Mouse (Mus musculus): ENCODE measurements around the gene Smok2b. TPM values are rescaled to one million over a fixed set of nuclear protein-coding genes. Genes with fewer than 3 reads are reported as not detected.
"Not testable (repeated sequence)": the region's sequence is repeated elsewhere in the genome, so short reads cannot be mapped to it uniquely, and the experiment has no call there.

The Smok2b gene
- not detected in 2 replicates for total RNA-seq (2017)

DNA sequence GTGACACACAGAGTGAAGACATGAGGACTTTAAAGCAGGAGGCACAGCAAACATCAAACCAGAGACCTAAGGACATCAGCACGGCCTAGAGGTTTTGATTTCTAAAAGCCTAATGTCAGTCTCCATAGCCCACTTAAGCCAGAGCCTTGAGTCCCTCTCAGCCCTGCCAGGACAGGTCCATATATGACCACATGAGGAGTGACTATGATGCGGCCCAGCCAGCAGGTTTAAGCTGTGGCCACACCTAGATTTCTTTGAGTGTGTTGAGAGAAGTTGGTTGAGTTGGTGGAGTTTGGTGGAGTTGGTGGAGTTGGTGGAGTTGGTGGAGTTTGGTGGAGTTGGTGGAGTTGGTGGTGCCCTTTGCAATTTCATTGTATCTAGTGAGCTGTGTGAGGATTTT is at the start of gene Smok2b:
Gene Smok2b, plus strand, starts transcription at position 301 of the 400 bp plus-strand sequence.
- ATAC-seq (replicated peaks in 1 of 2; ENCODE audit: insufficient read depth in 1 of 2, low FRiP score in 2 of 2, low TSS enrichment in 1 of 2, low read depth in 1 of 2, poor library complexity in 2 of 2, severe bottlenecking in 2 of 2), result not testable (repeated sequence)

DNA sequence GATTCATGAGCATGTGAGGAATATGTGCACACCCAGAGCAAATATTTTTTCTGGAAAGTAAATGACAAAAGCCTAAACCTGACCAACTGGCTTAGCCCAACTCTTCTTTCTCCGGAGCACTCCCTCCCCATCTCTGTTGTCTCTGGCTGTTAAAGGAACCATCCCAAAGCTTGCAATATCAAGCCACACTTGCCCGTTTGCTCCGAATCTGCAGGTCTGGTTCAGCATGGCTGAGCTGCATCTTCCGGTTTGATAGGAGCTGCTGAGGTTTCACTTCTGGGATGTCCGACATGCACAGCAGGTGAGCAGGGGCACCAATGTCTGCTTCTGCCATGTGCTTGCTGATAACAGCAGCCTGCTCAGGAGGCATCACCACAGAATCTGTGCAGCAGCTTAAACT is 49.6 kb upstream of the Smok2b start:
- not testable (repeated sequence) for ATAC-seq (replicated peaks in 1 of 2; ENCODE audit: insufficient read depth in 1 of 2, low FRiP score in 2 of 2, low TSS enrichment in 1 of 2, low read depth in 1 of 2, poor library complexity in 2 of 2, severe bottlenecking in 2 of 2)

DNA sequence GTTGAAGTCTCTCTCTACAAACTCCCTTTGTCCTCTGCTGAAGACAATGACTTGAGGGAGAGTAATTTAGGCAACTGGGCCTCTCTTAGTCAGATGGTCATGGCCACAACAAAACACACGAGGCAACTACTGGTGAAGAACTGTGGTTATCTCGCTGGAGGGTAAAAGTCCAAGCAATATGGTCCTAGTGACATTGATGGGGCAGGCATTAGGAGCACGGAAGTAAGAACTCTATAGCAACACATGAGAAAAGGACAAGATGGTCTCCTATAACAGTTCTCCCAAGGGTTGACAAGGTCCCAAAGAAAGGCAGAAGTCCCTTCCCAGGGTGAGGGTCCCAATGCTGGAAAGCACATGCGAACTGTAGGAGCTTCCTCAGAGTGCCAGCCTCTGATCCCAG is 47.3 kb upstream of the Smok2b start:
- ATAC-seq (replicated peaks in 1 of 2; ENCODE audit: insufficient read depth in 1 of 2, low FRiP score in 2 of 2, low TSS enrichment in 1 of 2, low read depth in 1 of 2, poor library complexity in 2 of 2, severe bottlenecking in 2 of 2), result not testable (repeated sequence)

DNA sequence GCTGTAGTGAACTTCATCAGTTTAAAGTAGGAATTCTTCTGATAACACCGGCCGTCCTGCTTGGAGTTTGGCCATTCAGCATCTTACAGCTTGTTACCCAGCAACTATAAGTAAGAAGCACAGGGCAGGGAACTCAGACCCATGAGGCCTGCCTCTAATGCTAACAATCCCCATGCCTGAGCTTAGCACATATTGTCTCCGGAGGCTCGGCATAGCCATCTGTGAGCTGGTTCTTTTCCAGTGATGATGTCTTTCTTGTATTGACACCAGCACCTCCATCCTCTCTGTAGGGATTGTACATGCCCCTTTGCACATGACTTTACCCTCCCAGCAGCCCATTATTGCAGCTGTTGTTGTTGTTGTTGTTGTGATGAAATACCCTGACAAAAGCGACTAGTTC is 45.5 kb upstream of the Smok2b start:
- ATAC-seq (replicated peaks in 1 of 2; ENCODE audit: insufficient read depth in 1 of 2, low FRiP score in 2 of 2, low TSS enrichment in 1 of 2, low read depth in 1 of 2, poor library complexity in 2 of 2, severe bottlenecking in 2 of 2), result not testable (repeated sequence)

DNA sequence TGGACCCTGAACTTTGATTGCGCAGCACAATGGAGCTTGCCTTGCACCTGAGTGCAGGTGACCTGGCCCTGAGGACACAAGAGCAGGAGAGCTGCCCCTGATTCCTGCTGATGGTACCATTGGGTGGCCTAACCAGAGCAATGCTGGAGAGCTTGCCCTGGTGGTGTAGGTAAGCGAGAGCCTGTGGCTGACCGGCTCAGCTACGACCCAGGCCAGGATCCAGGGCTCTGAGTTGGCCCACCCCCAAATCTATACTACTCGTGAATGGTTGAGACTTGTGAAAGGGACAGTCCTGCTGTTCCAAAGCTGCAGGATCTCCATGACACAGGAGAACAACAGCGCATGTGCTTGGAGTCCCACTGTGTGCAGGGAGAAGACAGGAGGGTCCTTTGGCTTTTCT is 43.5 kb upstream of the Smok2b start:
- ATAC-seq (replicated peaks in 1 of 2; ENCODE audit: insufficient read depth in 1 of 2, low FRiP score in 2 of 2, low TSS enrichment in 1 of 2, low read depth in 1 of 2, poor library complexity in 2 of 2, severe bottlenecking in 2 of 2), result not testable (repeated sequence)

DNA sequence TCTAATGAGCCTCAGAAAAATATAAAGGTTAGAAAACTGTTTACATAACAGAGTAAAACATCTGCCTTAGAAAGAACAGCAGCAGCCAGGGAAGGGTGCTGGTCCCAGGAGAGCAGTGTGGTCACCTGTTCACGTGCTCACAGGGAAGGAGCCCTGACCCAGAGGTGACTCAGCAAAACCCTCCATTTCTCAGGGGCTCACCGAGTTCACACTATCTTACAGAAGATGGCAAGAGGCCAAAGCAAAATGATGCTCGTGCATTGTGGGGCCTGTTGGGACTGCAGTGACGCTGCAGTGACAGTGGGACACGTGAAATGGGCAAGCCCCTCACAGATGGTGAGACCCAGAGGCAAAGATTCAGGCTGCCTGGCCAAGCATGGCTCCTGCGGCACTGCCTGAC is 42.4 kb upstream of the Smok2b start:
- ATAC-seq (replicated peaks in 1 of 2; ENCODE audit: insufficient read depth in 1 of 2, low FRiP score in 2 of 2, low TSS enrichment in 1 of 2, low read depth in 1 of 2, poor library complexity in 2 of 2, severe bottlenecking in 2 of 2), result not testable (repeated sequence)

DNA sequence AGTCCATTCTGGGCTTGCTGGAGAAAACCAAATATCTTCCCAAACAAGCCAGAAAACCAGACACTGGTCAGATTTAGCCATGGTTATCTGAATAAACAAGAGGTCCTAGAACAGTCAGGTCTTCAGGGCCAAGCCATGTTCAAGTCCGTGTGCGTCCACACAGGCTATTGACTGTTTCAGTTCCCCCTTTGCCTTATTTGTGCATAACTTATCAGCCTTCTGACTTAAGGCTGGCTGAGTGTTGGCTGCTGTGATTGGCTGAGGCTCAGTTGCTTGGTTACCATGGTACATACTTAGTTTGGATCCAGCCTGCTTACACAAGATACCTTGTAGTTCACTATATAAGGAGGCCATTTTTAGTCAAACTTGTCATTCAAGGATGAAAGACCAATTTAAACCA is 41.2 kb upstream of the Smok2b start:
- not testable (repeated sequence) for ATAC-seq (replicated peaks in 1 of 2; ENCODE audit: insufficient read depth in 1 of 2, low FRiP score in 2 of 2, low TSS enrichment in 1 of 2, low read depth in 1 of 2, poor library complexity in 2 of 2, severe bottlenecking in 2 of 2)

DNA sequence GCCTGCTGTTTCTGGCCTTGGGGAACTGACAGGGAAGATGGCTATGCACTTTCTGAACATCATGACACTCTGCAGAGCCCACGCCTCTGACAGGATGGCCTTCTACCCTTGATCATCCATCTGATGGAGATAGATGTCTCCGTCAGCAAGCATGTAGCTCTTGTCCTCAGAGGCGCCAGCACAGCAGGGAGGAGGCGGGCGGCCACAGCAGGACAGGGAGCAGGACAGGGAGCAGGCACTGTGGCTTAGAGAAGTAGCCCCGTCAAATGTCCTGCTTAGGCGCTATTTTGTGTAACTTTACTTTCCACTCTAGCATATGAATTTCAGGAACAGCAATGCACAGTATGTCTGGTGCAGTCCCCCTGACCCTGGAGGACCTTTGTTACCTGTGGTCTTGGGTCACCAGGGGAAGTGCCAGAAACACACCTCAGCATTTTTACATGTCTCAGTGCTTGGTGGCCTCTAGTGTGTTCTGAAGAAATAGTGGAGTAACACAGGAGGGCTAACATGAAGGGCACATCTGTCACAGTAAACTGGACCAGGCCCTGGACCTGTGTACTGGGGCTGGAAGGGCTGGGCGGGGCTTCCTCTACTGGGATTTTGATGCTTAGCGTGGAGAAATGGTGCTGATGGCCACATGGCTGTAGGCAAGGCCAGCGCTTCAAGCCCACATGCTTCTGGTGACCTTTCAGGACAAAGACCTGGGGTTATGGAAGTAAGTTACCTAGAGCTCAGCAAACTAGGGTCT is 39.0 kb upstream of the Smok2b start:
- not testable (repeated sequence) for ATAC-seq (replicated peaks in 1 of 2; ENCODE audit: insufficient read depth in 1 of 2, low FRiP score in 2 of 2, low TSS enrichment in 1 of 2, low read depth in 1 of 2, poor library complexity in 2 of 2, severe bottlenecking in 2 of 2)

DNA sequence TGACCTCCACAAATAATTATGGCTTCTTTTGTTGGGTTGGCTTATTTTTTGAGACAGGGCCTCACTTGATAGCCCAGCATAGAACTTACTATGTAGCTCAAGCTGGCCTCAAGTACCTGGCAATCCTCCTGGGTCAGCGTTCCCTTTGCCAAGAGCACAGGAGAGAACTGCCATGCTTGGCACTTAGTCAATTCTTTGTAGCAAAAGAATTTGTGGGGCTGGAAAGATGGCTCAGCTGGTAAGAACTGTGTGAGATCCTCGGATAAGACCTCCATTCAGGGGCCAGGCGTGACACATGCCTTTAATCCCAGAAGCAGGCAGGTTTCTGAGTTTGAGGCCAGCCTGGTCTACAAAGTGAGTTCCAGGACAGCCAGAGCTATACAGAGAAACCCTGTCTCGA is 33.6 kb upstream of the Smok2b start:
- ATAC-seq (replicated peaks in 1 of 2; ENCODE audit: insufficient read depth in 1 of 2, low FRiP score in 2 of 2, low TSS enrichment in 1 of 2, low read depth in 1 of 2, poor library complexity in 2 of 2, severe bottlenecking in 2 of 2), result not testable (repeated sequence)

DNA sequence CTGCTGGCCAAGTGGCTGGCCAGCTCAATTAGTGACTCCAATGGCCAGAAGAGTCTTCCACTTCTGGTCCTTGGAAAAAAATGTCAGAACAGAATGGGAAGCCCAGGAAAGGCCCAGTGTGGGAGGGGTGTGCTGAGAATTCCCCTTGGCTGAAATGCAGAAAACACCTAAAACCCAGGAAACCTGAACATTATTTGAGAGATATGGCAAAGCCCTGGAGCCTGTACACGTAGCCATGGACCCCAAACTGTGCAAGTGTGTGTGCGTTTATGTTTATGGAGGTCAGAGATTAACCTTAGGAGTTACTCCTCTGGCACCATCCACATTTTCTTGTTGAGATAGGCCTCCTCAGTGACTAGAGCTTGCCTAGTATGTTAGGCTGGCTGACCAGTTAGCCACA is 31.2 kb upstream of the Smok2b start:
- not testable (repeated sequence) for ATAC-seq (replicated peaks in 1 of 2; ENCODE audit: insufficient read depth in 1 of 2, low FRiP score in 2 of 2, low TSS enrichment in 1 of 2, low read depth in 1 of 2, poor library complexity in 2 of 2, severe bottlenecking in 2 of 2)

DNA sequence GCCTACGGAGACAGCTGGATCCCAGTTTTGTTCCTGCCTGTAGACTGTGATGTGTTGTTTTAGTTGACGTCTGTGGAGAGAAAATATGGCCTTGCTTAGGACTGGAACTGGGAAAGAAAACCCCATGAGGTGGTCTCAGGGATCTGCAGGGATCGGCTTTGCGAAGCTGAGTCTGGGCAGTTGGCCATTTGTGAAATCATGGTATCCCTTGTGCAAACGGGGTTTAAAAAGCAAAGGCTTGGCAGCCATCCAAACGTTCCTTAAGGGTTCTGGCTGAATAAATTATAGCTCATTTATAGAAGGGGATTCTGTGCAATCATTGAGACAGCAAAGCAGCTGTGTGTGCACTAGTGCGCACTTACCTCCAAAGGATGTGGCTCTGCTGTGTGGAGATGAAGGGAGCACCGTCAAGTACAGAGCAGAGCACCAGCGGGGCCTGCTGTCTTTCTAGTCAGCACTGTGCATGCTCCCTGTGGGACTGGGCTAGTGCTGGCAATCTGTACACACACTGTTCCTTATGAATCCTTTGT is 30.1 kb upstream of the Smok2b start:
- not testable (repeated sequence) for ATAC-seq (replicated peaks in 1 of 2; ENCODE audit: insufficient read depth in 1 of 2, low FRiP score in 2 of 2, low TSS enrichment in 1 of 2, low read depth in 1 of 2, poor library complexity in 2 of 2, severe bottlenecking in 2 of 2)

DNA sequence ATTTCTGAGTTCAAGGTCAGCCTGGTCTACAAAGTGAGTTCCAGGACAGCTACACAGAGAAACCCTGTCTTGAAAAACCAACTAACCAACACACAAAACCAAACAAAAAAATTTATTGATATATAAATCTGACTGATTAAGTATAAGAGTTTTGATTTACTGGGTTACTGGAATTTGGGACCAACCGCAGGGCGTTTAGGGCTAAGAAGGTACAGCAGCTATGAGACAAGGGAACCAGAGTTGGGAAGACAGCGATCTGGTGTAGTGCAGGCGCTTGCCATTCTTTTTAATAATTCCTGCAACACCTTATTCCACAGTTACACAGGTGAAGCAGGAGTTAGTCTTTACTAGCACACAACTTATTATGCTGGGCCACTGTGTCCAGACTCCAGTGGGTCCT is 28.5 kb upstream of the Smok2b start:
- not testable (repeated sequence) for ATAC-seq (replicated peaks in 1 of 2; ENCODE audit: insufficient read depth in 1 of 2, low FRiP score in 2 of 2, low TSS enrichment in 1 of 2, low read depth in 1 of 2, poor library complexity in 2 of 2, severe bottlenecking in 2 of 2)

DNA sequence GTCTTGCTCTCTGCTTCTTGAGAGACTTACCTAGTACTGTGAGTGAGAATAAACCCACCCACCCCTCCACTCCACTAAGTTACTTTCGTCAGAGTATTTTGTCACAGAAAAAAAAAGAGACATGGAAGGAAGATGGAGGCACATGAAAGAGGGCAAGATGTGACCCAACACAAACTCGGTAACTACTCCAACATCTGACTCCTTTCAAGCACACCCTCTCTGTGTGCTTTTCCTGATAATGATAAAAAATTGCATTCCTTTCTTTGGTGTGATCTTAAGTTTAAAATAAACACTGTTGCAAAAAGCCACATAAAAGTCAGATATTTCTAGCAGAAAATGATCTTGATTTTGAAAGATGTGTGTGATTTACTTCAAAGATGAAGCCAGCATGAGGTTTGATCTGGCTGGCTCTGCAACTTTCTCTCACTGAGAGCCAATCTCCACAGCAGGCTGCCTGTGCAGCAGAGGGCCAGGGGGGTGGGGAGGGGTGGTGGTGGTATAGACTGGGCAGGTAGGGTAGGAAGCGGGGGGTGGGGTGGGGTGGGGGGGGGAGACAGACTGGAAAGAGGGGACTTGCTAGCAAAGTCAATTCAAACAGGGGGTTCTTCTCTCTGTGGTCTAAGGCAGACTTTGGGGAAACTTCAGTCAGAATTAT is 27.5 kb upstream of the Smok2b start:
- not testable (repeated sequence) for ATAC-seq (replicated peaks in 1 of 2; ENCODE audit: insufficient read depth in 1 of 2, low FRiP score in 2 of 2, low TSS enrichment in 1 of 2, low read depth in 1 of 2, poor library complexity in 2 of 2, severe bottlenecking in 2 of 2)

DNA sequence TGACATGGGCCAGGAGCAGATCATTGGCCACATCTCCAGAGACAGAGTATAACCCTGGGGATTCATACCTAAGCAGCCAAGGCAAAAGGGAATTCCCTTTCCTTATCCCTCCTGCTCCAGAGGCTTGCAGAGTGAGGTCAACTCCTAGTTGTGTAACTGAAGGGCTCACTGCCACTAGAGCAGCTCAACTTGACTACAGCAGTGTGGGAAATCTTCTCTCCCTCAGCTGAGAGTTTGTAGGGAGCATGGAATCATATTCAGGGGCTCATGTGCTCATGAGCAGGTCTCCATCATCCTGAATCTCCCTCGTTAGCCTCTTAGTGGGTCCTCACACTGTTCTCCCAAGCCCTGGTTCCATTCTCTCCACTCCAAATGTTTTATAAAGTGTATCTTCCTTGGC is 24.8 kb upstream of the Smok2b start:
- not testable (repeated sequence) for ATAC-seq (replicated peaks in 1 of 2; ENCODE audit: insufficient read depth in 1 of 2, low FRiP score in 2 of 2, low TSS enrichment in 1 of 2, low read depth in 1 of 2, poor library complexity in 2 of 2, severe bottlenecking in 2 of 2)

DNA sequence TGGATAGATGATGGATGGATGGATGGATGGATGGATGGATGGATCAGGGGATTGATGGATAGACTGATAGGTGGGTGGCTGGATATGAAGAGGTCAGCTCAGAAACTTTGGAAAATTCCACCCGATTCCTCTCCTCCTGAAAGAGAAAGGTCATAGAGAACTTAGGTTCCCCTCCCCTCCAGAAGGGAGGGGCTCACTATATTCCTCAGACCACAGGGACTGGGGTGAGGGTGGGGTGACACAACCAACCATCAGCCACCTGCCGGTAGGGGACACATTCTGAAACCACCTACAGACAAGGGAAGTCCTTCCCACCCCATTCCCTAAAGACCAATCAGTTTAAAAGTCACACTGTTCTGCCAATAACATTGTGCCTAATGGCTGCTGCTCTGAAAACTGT is 23.6 kb upstream of the Smok2b start:
- ATAC-seq (replicated peaks in 1 of 2; ENCODE audit: insufficient read depth in 1 of 2, low FRiP score in 2 of 2, low TSS enrichment in 1 of 2, low read depth in 1 of 2, poor library complexity in 2 of 2, severe bottlenecking in 2 of 2), result no peak

DNA sequence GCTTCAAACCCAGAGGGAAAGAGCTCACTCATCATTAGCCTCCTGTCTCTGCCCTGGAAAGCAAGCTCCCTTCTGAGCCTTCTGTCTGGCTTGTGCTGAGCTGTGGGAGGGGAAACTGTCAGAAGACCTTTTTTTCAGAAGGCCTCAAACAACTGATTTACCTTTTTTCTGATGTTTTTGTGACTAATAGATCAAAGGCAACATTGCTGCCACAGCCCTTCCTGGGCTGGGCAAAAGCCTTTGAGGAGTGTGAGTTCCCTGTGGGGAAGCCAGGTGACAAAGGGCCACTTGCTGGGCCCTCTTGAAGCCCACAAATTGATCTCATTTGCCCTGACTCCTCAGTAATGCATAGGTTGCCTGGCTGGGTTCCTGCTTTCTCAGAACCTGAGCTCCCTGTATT is 21.6 kb upstream of the Smok2b start:
- ATAC-seq (replicated peaks in 1 of 2; ENCODE audit: insufficient read depth in 1 of 2, low FRiP score in 2 of 2, low TSS enrichment in 1 of 2, low read depth in 1 of 2, poor library complexity in 2 of 2, severe bottlenecking in 2 of 2), result not testable (repeated sequence)

DNA sequence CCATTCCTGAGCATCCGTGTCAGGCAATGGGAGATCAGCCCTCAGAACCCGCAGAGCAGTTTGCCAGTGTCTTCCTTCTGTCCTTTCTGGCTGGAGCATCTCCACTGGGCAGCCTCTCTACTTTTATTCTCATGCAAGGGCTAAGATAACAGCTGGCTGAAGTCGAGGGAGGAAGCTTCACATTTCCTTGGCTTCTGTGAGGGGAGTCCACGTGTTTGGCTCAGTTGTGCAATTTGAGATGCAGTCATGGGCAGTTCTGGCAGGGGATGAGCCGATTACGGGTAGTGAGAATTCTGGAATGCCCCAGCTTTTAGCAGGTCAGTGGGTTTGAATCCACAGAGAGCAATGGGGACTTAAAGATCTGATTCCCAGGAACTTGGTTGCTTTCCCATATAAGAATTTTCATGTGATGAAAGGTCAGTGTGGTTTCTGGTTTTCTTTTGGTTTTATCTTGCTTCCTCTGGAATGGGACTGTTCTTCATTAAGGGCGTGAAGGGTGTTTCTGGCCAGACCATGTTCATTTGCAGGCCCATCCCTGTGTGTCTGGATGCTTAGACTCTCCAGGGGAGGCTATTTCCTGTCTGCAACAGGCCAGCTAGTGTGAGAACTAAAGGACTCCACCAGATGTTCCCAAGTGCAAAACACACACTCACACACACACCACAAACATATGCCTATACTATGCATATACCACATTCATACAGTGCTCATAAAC is 17.8 kb upstream of the Smok2b start:
- no peak for ATAC-seq (replicated peaks in 1 of 2; ENCODE audit: insufficient read depth in 1 of 2, low FRiP score in 2 of 2, low TSS enrichment in 1 of 2, low read depth in 1 of 2, poor library complexity in 2 of 2, severe bottlenecking in 2 of 2)

DNA sequence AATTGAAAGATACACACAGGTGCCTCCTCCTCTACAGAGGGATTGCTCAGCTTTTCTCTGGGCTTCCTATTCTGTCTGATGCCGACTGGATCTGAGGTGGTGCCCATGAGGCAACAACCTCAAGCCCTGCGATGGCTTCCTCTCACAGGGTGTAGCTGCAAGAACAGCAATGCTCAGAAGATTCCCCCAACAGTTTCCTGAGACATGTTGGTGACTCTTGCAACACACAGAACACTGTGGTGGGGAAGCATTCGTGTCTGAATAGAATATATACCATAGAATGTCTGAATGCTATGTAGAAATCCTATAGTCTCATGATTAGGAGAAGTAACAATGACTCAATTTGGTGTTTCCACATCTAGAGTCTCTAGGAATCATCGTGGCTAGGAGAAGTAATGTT is 15.9 kb upstream of the Smok2b start:
- ATAC-seq (replicated peaks in 1 of 2; ENCODE audit: insufficient read depth in 1 of 2, low FRiP score in 2 of 2, low TSS enrichment in 1 of 2, low read depth in 1 of 2, poor library complexity in 2 of 2, severe bottlenecking in 2 of 2), result peak; percentile 12 to 16; a peak in 2 of 4 replicates
